Mouse (Mus musculus): ENCODE measurements at regions not wholly inside any gene's neighbourhood (a gene's known extent, or its start where the extent isn't known, plus 50 kb on each side); places are given as distances from the start of the nearest gene placed in this dataset.

GRCm38 (mm10) chr10:91319442-91320112 is 138.5 kb upstream of the Tmpo start:
- no peak for DNase-seq (ENCODE audit: low spot score in 2 of 2)

GRCm38 (mm10) chr10:91314441-91314840 is 133.3 kb upstream of the Tmpo start:
- DNase-seq (ENCODE audit: low spot score in 2 of 2), result no peak

- DNase-seq (ENCODE audit: low spot score in 2 of 2), result no peak
Observed at GRCm38 (mm10) chr10:91313316-91313715, 132.2 kb upstream of the Tmpo start.

GRCm38 (mm10) chr10:91312913-91313312 is 131.8 kb upstream of the Tmpo start:
- DNase-seq (ENCODE audit: low spot score in 2 of 2), result no peak

- no peak for DNase-seq (ENCODE audit: low spot score in 2 of 2)
Observed at GRCm38 (mm10) chr10:91300067-91300466, 119.0 kb upstream of the Tmpo start.

- peak in 1 of 2 experiments; percentile 38 for DNase-seq (ENCODE audit: low spot score in 2 of 2)
Observed at GRCm38 (mm10) chr10:91297792-91298460, 116.8 kb upstream of the Tmpo start.

- DNase-seq (ENCODE audit: low spot score in 2 of 2), result no peak
Observed at GRCm38 (mm10) chr10:91295345-91295744, 114.2 kb upstream of the Tmpo start.

- DNase-seq (ENCODE audit: low spot score in 2 of 2), result no peak
Observed at GRCm38 (mm10) chr10:91293226-91293625, 112.1 kb upstream of the Tmpo start.

GRCm38 (mm10) chr10:91284259-91284658 is 103.1 kb upstream of the Tmpo start:
- DNase-seq (ENCODE audit: low spot score in 2 of 2), result no peak

GRCm38 (mm10) chr10:91270955-91271741 is 90.0 kb upstream of the Tmpo start:
- peak; percentile 49 to 83 for DNase-seq (ENCODE audit: low spot score in 2 of 2)

- DNase-seq (ENCODE audit: low spot score in 2 of 2), result peak; percentile 18 to 24
Observed at GRCm38 (mm10) chr10:91270268-91270954, 89.3 kb upstream of the Tmpo start.

- DNase-seq (ENCODE audit: low spot score in 2 of 2), result no peak
Observed at GRCm38 (mm10) chr10:91267886-91268285, 86.8 kb upstream of the Tmpo start.

GRCm38 (mm10) chr10:91260416-91260815 is 79.3 kb upstream of the Tmpo start:
- no peak for DNase-seq (ENCODE audit: low spot score in 2 of 2)

GRCm38 (mm10) chr10:91249681-91250195 is 68.6 kb upstream of the Tmpo start:
- DNase-seq (ENCODE audit: low spot score in 2 of 2), result no peak

- DNase-seq (ENCODE audit: low spot score in 2 of 2), result no peak
Observed at GRCm38 (mm10) chr10:91244297-91244696, 63.2 kb upstream of the Tmpo start.

GRCm38 (mm10) chr10:91242491-91243046 is 61.5 kb upstream of the Tmpo start:
- no peak for DNase-seq (ENCODE audit: low spot score in 2 of 2)

GRCm38 (mm10) chr10:91241611-91242005 is 60.5 kb upstream of the Tmpo start:
- no peak for DNase-seq (ENCODE audit: low spot score in 2 of 2)

- DNase-seq (ENCODE audit: low spot score in 2 of 2), result no peak
Observed at GRCm38 (mm10) chr10:91240856-91241610, 59.9 kb upstream of the Tmpo start.

GRCm38 (mm10) chr10:91240320-91240719 is 59.2 kb upstream of the Tmpo start:
- DNase-seq (ENCODE audit: low spot score in 2 of 2), result no peak

- DNase-seq (ENCODE audit: low spot score in 2 of 2), result no peak
Observed at GRCm38 (mm10) chr10:91236844-91237243, 55.7 kb upstream of the Tmpo start.

GRCm38 (mm10) chr10:91234709-91235108 is 53.6 kb upstream of the Tmpo start:
- no peak for DNase-seq (ENCODE audit: low spot score in 2 of 2)

Data from frontal cortex, postnatal 10 days (tissue).